Mouse (Mus musculus): ENCODE measurements at regions not wholly inside any gene's neighbourhood (a gene's known extent, or its start where the extent isn't known, plus 50 kb on each side); places are given as distances from the start of the nearest gene placed in this dataset.
A peak's percentile ranks its signal among the peaks of the same experiment; 100 is the strongest.

- Histone ChIP-seq H3K4me1 (peaks cover 6% of the 10 kb centered on the region), H3K36me3 (replicated peaks) (no peaks in the 10 kb centered on the region), H3K4me3 (no peak overlapping the region), H3K4me2 (no peak overlapping the region), H3K27me3 (replicated peaks) (no peaks in the 10 kb centered on the region), H3K27ac (no peak overlapping the region), H3K9me3 (no peaks in the 10 kb centered on the region), H3K9ac (no peak overlapping the region)
- 53% methylated on average over 6 of the region's 6 CpGs for WGBS
- ATAC-seq (replicated peaks) = no peak
Measured at GRCm38 (mm10) chr16:39102151-39102550, 209.7 kb downstream of the Igsf11 start.

- peak; percentile 77 for ATAC-seq (replicated peaks)
- Histone ChIP-seq H3K4me3 (no peak overlapping the region), H3K27ac (peak overlapping the region; percentile 53), H3K27me3 (replicated peaks) (no peaks in the 10 kb centered on the region), H3K36me3 (replicated peaks) (no peaks in the 10 kb centered on the region), H3K9ac (no peak overlapping the region), H3K4me2 (no peak overlapping the region; the same call in 1 of the 2 replicates), H3K9me3 (no peaks in the 10 kb centered on the region), H3K4me1 (peaks cover 6% of the 10 kb centered on the region)
- 35% methylated on average over 9 of the region's 9 CpGs for WGBS
Measured at GRCm38 (mm10) chr16:39103360-39104095, 211.1 kb downstream of the Igsf11 start.

- H3K36me3 ChIP-seq (replicated peaks) = no peaks in the 10 kb centered on the region
- H3K9me3 ChIP-seq = no peaks in the 10 kb centered on the region
- WGBS = 11% methylated on average over 15 of the region's 15 CpGs
- H3K4me1 ChIP-seq = 0 out of 2 replicates have a peak, but pooled peaks cover 3% of the 10 kb centered on the region
- peak overlapping the region; percentile 61 for H3K4me2 ChIP-seq
- H3K27me3 ChIP-seq (replicated peaks) = no peaks in the 10 kb centered on the region
- H3K4me3 ChIP-seq = peak overlapping the region; percentile 34
- peak; percentile 89 for ATAC-seq (replicated peaks)
- peak overlapping the region; percentile 78 for H3K27ac ChIP-seq
- peak overlapping the region; percentile 51 for H3K9ac ChIP-seq
Measured at GRCm38 (mm10) chr16:39109383-39110033, 217.0 kb downstream of the Igsf11 start.

GRCm38 (mm10) chr16:39110089-39110488, 217.6 kb downstream of the Igsf11 start:
- H3K4me1 ChIP-seq = 0 out of 2 replicates have a peak, but pooled peaks cover 3% of the 10 kb centered on the region
- WGBS = 82% methylated on average over 5 of the region's 5 CpGs
- no peaks in the 10 kb centered on the region for H3K27me3 ChIP-seq (replicated peaks)
- H3K27ac ChIP-seq = peak overlapping the region; percentile 78; the same call in 1 of the 2 replicates
- peak overlapping the region; percentile 61 for H3K4me2 ChIP-seq
- no peaks in the 10 kb centered on the region for H3K9me3 ChIP-seq
- ATAC-seq (replicated peaks) = peak; percentile 43; the same call in 1 of the 2 replicates
- no peaks in the 10 kb centered on the region for H3K36me3 ChIP-seq (replicated peaks)
- no peak overlapping the region for H3K9ac ChIP-seq
- H3K4me3 ChIP-seq = peak overlapping the region; percentile 34; the same call in 1 of the 2 replicates

- 68% methylated on average over 3 of the region's 3 CpGs for WGBS
- Histone ChIP-seq H3K27me3 (replicated peaks) (no peaks in the 10 kb centered on the region), H3K4me2 (no peak overlapping the region), H3K4me3 (no peak overlapping the region), H3K4me1 (no peaks in the 10 kb centered on the region), H3K36me3 (replicated peaks) (no peaks in the 10 kb centered on the region), H3K9me3 (no peaks in the 10 kb centered on the region), H3K27ac (no peak overlapping the region), H3K9ac (no peak overlapping the region)
- ATAC-seq (replicated peaks) = no peak
Measured at GRCm38 (mm10) chr16:39118059-39118458, 225.6 kb downstream of the Igsf11 start.

GRCm38 (mm10) chr16:39119811-39120210, 227.3 kb downstream of the Igsf11 start:
- H3K4me1 ChIP-seq = no peaks in the 10 kb centered on the region
- H3K9ac ChIP-seq = no peak overlapping the region
- H3K27ac ChIP-seq = no peak overlapping the region
- 49% methylated on average over 4 of the region's 4 CpGs for WGBS
- no peak for ATAC-seq (replicated peaks)
- no peaks in the 10 kb centered on the region for H3K9me3 ChIP-seq
- no peaks in the 10 kb centered on the region for H3K36me3 ChIP-seq (replicated peaks)
- H3K27me3 ChIP-seq (replicated peaks) = no peaks in the 10 kb centered on the region
- H3K4me2 ChIP-seq = no peak overlapping the region
- H3K4me3 ChIP-seq = no peak overlapping the region

GRCm38 (mm10) chr16:39123445-39123952, 231.0 kb downstream of the Igsf11 start:
- ATAC-seq (replicated peaks) = no peak
- H3K4me3 ChIP-seq = no peak overlapping the region
- H3K27ac ChIP-seq = no peak overlapping the region
- no peaks in the 10 kb centered on the region for H3K36me3 ChIP-seq (replicated peaks)
- H3K4me2 ChIP-seq = no peak overlapping the region
- H3K9ac ChIP-seq = no peak overlapping the region
- WGBS = 78% methylated on average over 8 of the region's 8 CpGs
- no peaks in the 10 kb centered on the region for H3K4me1 ChIP-seq
- no peaks in the 10 kb centered on the region for H3K9me3 ChIP-seq
- H3K27me3 ChIP-seq (replicated peaks) = no peaks in the 10 kb centered on the region

GRCm38 (mm10) chr16:39132459-39132858, 240.0 kb downstream of the Igsf11 start:
- no peak overlapping the region for H3K27ac ChIP-seq
- ATAC-seq (replicated peaks) = no peak

GRCm38 (mm10) chr16:39135777-39136176, 243.3 kb downstream of the Igsf11 start:
- Histone ChIP-seq H3K4me1 (no peaks in the 10 kb centered on the region), H3K27me3 (replicated peaks) (no peaks in the 10 kb centered on the region), H3K9ac (no peak overlapping the region), H3K9me3 (no peaks in the 10 kb centered on the region), H3K4me2 (no peak overlapping the region), H3K27ac (no peak overlapping the region), H3K4me3 (no peak overlapping the region), H3K36me3 (replicated peaks) (no peaks in the 10 kb centered on the region)
- no peak for ATAC-seq (replicated peaks)
- WGBS = 51% methylated on average over 4 of the region's 4 CpGs

More at GRCm38 (mm10) chr16:39132459-39132858, 240.0 kb downstream of the Igsf11 start:
- Histone ChIP-seq H3K36me3 (replicated peaks) (no peaks in the 10 kb centered on the region), H3K27me3 (replicated peaks) (no peaks in the 10 kb centered on the region), H3K9ac (no peak overlapping the region), H3K4me2 (no peak overlapping the region), H3K4me1 (no peaks in the 10 kb centered on the region), H3K9me3 (no peaks in the 10 kb centered on the region), H3K4me3 (no peak overlapping the region)
- WGBS = 87% methylated on average over 2 of the region's 2 CpGs

- ATAC-seq (replicated peaks) = no peak
- H3K27ac ChIP-seq = no peak overlapping the region
- no peak overlapping the region for H3K4me2 ChIP-seq
- no peaks in the 10 kb centered on the region for H3K9me3 ChIP-seq
- H3K27me3 ChIP-seq (replicated peaks) = no peaks in the 10 kb centered on the region
- WGBS = 52% methylated on average over 2 of the region's 2 CpGs
- 0 out of 2 replicates have a peak, but pooled peaks cover 2% of the 10 kb centered on the region for H3K4me1 ChIP-seq
- no peaks in the 10 kb centered on the region for H3K36me3 ChIP-seq (replicated peaks)
- no peak overlapping the region for H3K4me3 ChIP-seq
- no peak overlapping the region for H3K9ac ChIP-seq
Measured at GRCm38 (mm10) chr16:39147151-39147550, 254.7 kb downstream of the Igsf11 start.

GRCm38 (mm10) chr16:39151325-39152318, 259.2 kb downstream of the Igsf11 start:
- H3K36me3 ChIP-seq (replicated peaks) = no peaks in the 10 kb centered on the region

More at GRCm38 (mm10) chr16:39151325-39152318, 259.2 kb downstream of the Igsf11 start:
- H3K4me1 ChIP-seq = 0 out of 2 replicates have a peak, but pooled peaks cover 2% of the 10 kb centered on the region
- ATAC-seq (replicated peaks) = peak; percentile 66; the same call in 1 of the 2 replicates
- H3K4me3 ChIP-seq = no peak overlapping the region
- H3K4me2 ChIP-seq = no peak overlapping the region
- WGBS = 58% methylated on average over 9 of the region's 9 CpGs
- no peaks in the 10 kb centered on the region for H3K9me3 ChIP-seq
- H3K27me3 ChIP-seq (replicated peaks) = no peaks in the 10 kb centered on the region
- H3K9ac ChIP-seq = no peak overlapping the region
- 0 out of 2 replicates have a peak overlapping the region, but pooled peaks have one; percentile 42 for H3K27ac ChIP-seq
